Mouse (Mus musculus): Measurements from ENCODE around the gene Rmdn2. TPM values are rescaled to one million over a fixed set of nuclear protein-coding genes. Genes with fewer than 3 reads are reported as not detected.

Gene Rmdn2
- polyA plus RNA-seq, 1 experiment from 2014 or later, result 5.7 TPM

DNA sequence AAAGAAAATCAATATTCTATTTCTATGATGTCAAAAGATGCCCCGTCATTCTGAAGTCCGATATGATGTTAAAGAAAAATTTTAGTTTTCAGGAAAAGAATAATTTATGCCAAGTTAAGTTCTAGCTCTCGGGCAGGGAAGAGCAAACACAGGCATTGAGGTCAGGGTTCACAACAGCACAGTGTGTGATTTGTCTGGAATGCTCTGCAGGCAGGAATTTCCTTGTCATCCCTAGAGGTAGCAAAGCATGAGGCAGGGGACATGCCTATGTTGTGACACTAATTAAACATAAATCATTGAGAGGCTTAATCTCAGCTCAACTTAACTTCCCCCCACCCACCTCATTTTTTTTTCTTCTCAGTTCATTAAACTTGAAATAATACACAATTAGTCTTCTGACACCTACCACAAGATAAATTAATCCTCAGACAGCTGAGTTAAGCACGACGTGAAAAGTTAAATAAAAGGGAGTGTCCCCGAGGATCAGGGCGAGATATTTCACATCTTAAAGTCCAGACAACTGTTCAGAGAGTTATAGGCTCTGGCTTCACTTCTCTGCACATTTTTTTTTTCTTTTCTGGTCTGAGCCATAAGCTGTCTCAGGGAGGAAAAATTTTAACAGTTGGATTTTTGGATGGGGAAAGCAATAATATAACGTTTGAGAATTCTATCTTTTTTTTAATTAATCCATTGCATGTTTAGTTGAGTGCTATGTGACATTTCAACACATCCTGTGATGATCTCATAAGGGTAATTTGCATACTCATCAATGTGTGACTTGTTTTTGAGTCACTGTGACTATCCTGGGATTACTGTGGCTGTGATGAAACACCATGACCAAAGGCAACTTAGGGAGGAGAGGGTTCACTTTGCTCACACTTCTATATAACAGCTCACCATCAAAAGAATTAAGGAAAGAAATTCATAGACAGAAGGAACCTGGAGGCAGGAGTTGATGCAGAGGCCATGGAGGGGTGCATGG lies 12.8 kb upstream of the Rmdn2 start:
- H3K27ac ChIP-seq, result no peak overlapping the region
- peaks cover 22% of the 10 kb centered on the region for H3K4me1 ChIP-seq
- 45% methylated on average over 8 of the region's 8 CpGs for WGBS
- H3K36me3 ChIP-seq (replicated peaks), result no peaks in the 10 kb centered on the region
- no peaks in the 10 kb centered on the region for H3K9me3 ChIP-seq
- no peak overlapping the region for H3K4me3 ChIP-seq
- DNase-seq (ENCODE audit: extremely low spot score, low spot score), result no peak
- H3K27me3 ChIP-seq (ENCODE audit: poor library complexity, severe bottlenecking), result no peaks in the 10 kb centered on the region

DNA sequence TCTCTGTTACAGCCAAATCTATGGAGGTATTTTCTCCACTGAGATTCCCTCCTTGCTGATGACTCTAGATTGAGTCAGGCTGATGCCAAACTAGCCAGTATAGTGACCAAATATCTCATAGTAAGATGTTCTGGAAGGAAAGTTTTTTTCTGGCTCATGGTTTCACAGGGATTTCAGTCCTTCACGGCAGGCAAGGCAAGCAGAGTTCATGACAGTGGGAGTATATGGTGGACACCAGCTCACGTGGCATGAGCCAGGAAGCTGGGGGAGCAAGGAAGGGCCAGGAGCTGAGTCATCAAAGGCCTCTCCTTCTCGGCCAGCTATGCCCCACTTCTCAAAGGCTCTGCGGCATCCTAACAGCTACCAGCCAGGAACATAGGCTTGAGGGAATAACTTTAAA lies 11.6 kb upstream of the Rmdn2 start:
- Histone ChIP-seq H3K9me3 (no peaks in the 10 kb centered on the region), H3K4me3 (no peak overlapping the region), H3K27me3 (ENCODE audit: poor library complexity, severe bottlenecking) (no peaks in the 10 kb centered on the region), H3K36me3 (replicated peaks) (no peaks in the 10 kb centered on the region), H3K4me1 (peaks cover 22% of the 10 kb centered on the region), H3K27ac (no peak overlapping the region)
- DNase-seq (ENCODE audit: extremely low spot score, low spot score), result no peak
- WGBS, result 74% methylated on average over 4 of the region's 4 CpGs

DNA sequence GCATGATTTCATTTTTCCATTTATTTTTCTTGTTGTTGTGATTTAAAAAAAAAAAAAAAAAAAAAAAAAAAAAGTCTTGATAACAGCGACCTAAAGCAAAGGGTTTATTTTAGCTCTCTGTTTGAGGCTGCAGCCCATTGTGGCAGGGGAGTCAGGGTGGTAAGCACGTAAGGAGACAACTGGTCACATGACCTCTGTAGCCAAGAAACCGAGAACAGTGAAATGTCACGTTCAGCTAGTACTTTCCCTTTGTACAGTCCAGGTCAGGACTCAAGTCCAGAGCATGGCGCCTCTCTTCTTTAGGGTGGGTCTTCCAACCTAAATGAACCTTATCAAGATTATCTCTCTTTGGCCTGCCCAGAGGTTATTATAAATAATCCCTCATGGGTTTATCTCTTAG lies 9.3 kb upstream of the Rmdn2 start:
- WGBS, result 61% methylated on average over 5 of the region's 5 CpGs

DNA sequence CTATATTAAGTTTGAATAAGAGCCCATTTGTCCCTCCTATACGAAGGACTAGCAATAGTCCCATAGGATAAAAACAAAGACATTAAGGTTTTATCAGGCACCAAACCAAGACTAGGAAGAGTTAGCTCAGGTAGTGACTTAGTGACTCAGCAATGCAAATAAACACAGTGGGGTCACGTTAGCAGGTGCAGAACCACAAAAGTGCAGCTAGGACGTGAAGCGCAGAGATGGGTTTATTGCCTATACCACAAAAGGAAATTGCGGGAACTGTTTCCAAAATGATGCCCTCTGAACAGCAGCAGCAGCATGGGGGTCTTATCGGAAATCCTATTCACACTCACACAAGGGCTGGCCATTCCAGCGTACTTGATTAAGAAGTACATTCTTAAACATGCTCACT lies 8.2 kb upstream of the Rmdn2 start:
- 81% methylated on average over 7 of the region's 7 CpGs for WGBS
- DNase-seq (ENCODE audit: extremely low spot score, low spot score), result no peak

More for the DNA sequence above, 9.3 kb upstream of the Rmdn2 start:
- H3K9me3 ChIP-seq, result no peaks in the 10 kb centered on the region
- H3K27me3 ChIP-seq (ENCODE audit: poor library complexity, severe bottlenecking), result no peaks in the 10 kb centered on the region
- H3K36me3 ChIP-seq (replicated peaks), result no peaks in the 10 kb centered on the region
- H3K4me3 ChIP-seq, result no peak overlapping the region
- DNase-seq (ENCODE audit: extremely low spot score, low spot score), result no peak
- no peak overlapping the region for H3K27ac ChIP-seq
- peaks cover 22% of the 10 kb centered on the region for H3K4me1 ChIP-seq

DNA sequence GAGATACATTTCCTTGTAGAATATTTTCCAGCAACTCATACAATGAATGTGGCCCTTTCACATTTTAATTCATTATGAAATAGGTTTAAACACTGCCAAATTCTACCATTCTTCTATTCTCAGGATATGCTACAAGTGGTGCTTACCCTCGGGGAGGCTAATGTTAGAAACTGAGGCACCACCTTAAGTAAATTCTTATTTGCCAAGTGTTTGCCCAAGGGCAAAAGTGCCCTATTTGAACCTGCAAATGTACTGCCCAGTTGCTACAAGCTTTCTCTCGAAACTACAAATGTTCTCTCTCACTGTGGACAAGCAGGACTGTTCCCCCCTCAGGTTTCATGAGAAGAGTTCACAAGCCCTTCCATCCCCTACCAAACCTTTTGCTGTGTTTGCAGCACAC lies 5.9 kb upstream of the Rmdn2 start:
- H3K27me3 ChIP-seq (ENCODE audit: poor library complexity, severe bottlenecking), result no peaks in the 10 kb centered on the region
- 0 out of 2 replicates have a peak, but pooled peaks cover 3% of the 10 kb centered on the region for H3K4me1 ChIP-seq
- H3K27ac ChIP-seq, result no peak overlapping the region
- no peak for DNase-seq (ENCODE audit: extremely low spot score, low spot score)
- no peak overlapping the region for H3K4me3 ChIP-seq
- H3K9me3 ChIP-seq, result no peaks in the 10 kb centered on the region
- no peaks in the 10 kb centered on the region for H3K36me3 ChIP-seq (replicated peaks)
- 82% methylated on average over 2 of the region's 2 CpGs for WGBS

More for the DNA sequence above, 8.2 kb upstream of the Rmdn2 start:
- Histone ChIP-seq H3K27me3 (ENCODE audit: poor library complexity, severe bottlenecking) (no peaks in the 10 kb centered on the region), H3K36me3 (replicated peaks) (no peaks in the 10 kb centered on the region), H3K4me1 (peaks cover 17% of the 10 kb centered on the region), H3K9me3 (no peaks in the 10 kb centered on the region), H3K4me3 (no peak overlapping the region), H3K27ac (no peak overlapping the region)

DNA sequence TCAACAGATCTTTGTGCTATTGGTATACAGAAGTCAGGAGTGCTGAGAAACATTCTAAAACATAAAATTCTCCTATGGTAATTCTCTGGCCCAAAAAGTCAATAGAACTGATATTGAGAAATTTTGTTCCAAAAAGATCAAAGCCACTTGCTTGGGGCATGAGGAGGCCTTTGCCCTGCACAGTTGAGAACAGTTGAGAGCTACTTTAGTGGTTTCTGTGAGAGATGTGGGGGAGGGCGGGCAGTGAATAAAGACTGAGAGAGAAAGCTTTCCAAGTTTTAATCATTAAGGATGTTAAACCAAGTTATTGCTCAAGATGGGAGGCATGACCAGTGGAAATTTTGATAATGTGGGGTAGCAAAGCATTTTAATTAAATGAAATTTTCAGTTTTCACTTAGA lies 2.0 kb upstream of the Rmdn2 start:
- Histone ChIP-seq H3K9me3 (no peaks in the 10 kb centered on the region), H3K36me3 (replicated peaks) (no peaks in the 10 kb centered on the region), H3K27ac (no peak overlapping the region), H3K4me1 (peaks cover 4% of the 10 kb centered on the region), H3K27me3 (ENCODE audit: poor library complexity, severe bottlenecking) (no peaks in the 10 kb centered on the region), H3K4me3 (no peak overlapping the region)
- 94% methylated on average over 1 of the region's 1 CpGs for WGBS
- no peak for DNase-seq (ENCODE audit: extremely low spot score, low spot score)

DNA sequence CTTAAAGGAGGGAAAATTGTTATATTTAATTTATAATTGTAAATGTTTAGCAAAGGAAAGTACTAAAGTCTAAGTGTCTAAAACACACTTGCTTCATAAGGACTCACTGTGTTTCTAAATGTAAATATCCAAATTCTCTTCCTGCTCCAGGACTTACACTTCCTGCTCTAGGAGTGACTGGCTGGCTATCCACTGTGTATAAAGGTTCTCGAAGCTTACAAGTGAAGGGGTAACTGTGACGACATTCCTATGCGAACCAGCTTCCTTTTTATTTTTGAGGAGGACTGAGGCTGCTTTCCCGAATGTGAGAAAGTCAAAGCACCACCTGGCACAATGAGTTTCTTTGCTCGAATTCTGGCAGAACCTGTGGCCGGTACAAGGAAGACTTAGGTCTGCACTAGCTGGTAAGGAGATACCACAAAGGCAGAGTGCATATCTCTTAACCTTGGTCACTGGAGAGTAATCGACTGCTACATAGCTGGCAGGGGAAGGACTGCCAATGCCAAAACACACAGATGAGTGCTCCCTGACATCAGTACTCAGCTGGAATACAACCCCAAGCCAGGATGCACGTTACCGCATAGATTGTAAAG lies 1.4 kb upstream of the Rmdn2 start:
- DNase-seq (ENCODE audit: extremely low spot score, low spot score), result no peak
- Histone ChIP-seq H3K4me1 (peaks cover 9% of the 10 kb centered on the region), H3K36me3 (replicated peaks) (no peaks in the 10 kb centered on the region), H3K27ac (no peak overlapping the region), H3K27me3 (ENCODE audit: poor library complexity, severe bottlenecking) (no peaks in the 10 kb centered on the region), H3K4me3 (no peak overlapping the region), H3K9me3 (no peaks in the 10 kb centered on the region)
- 87% methylated on average over 9 of the region's 9 CpGs for WGBS

DNA sequence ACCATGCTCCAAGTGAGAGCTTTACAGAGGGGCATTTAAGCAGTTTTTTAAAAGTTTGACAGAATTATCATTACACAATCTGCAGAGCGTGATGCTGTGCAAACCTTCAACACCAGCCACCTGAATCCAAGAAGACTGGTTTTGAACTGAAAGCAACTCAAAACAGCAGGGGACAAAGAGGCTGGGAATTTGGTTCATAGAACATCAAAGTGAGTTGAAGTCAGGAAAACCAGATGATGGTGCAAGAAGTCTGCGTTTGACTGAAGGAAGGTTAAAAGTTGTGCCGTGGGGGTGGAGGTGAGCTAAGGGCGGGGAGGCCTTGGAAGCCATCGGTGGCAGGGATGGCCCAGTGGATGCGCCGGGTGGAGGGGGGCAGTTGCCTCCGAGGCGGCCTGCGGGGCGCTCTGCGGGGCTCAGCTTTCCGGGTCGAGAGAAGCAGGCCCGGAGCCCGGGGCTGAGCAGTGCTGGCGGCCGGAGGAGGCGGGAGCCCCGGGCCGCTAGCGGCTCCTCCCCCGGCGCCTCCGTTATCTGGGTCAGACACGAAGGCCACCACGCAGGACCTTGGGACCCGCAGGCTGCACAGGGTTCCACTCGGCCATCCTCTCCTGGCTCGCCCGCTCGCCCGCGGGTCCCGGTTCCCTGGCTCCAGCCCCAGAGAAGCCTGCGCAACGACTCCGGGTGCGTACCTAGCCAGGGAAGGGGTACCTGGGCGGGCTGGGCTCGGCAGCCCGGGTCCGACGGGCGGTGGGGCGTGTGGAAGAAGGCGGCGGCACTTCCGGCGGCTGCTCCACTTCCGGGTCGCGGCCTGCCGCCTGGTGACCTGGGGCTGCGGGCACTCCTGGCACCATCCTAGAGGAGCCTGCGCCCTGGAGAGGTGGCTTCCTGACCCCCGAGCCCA lies 3.3 kb downstream of the Rmdn2 start:
- Histone ChIP-seq H3K4me1 (peaks cover 16% of the 10 kb centered on the region), H3K9me3 (no peaks in the 10 kb centered on the region), H3K27me3 (ENCODE audit: poor library complexity, severe bottlenecking) (no peaks in the 10 kb centered on the region), H3K27ac (peak overlapping the region; percentile 96), H3K36me3 (replicated peaks) (no peaks in the 10 kb centered on the region), H3K4me3 (peak overlapping the region; percentile 84)
- 3% methylated on average over 54 of the region's 57 CpGs for WGBS
- DNase-seq (ENCODE audit: extremely low spot score, low spot score), result peak; percentile 77

DNA sequence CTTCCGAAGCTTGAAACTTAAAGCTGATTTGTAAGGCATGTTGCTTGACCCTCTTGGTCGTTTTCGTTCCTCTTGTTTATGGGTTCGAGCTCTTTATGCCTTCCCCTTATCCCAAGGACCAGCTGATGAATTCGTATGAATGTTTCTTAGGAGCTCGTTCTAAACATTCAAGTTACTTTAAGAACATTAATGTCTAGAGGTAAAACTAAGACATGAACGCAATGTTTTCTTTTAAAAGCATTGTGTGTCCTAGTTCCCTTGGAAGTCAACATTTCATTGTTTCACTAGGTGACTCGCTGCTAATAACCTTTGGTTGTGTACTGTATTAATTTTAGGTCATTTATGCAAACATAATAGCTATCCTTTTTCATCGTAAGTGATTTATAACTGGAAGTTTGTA lies 4.2 kb downstream of the Rmdn2 start:
- Histone ChIP-seq H3K36me3 (replicated peaks) (no peaks in the 10 kb centered on the region), H3K27me3 (ENCODE audit: poor library complexity, severe bottlenecking) (no peaks in the 10 kb centered on the region), H3K9me3 (no peaks in the 10 kb centered on the region), H3K4me3 (peak overlapping the region; percentile 84), H3K4me1 (peaks cover 16% of the 10 kb centered on the region), H3K27ac (peak overlapping the region; percentile 96; the same call in 1 of the 2 replicates)
- no peak for DNase-seq (ENCODE audit: extremely low spot score, low spot score)
- WGBS, result 90% methylated on average over 9 of the region's 9 CpGs

DNA sequence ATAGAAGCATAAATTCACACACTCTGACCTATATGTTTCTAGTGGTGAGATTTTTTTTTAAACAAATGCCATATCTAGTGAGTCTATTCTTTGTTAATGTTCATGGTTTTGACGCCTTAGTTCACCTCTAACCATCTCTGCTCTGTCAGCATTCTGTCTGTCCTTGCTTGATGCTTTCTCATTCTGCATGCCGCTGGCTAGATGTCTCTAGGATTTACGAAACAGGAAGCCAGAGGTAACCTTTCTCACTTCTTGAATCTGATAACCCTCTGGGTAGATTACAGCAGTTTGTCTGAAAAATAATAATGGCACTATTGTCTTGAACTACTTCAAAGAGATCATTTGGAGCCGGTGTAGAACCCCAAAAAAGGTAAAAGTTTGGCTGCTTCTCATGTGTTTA lies 5.0 kb downstream of the Rmdn2 start:
- no peaks in the 10 kb centered on the region for H3K27me3 ChIP-seq (ENCODE audit: poor library complexity, severe bottlenecking)
- no peaks in the 10 kb centered on the region for H3K9me3 ChIP-seq
- no peak overlapping the region for H3K27ac ChIP-seq
- H3K4me1 ChIP-seq, result peaks cover 16% of the 10 kb centered on the region
- 90% methylated on average over 4 of the region's 4 CpGs for WGBS
- no peak for DNase-seq (ENCODE audit: extremely low spot score, low spot score)
- no peak overlapping the region for H3K4me3 ChIP-seq
- no peaks in the 10 kb centered on the region for H3K36me3 ChIP-seq (replicated peaks)

DNA sequence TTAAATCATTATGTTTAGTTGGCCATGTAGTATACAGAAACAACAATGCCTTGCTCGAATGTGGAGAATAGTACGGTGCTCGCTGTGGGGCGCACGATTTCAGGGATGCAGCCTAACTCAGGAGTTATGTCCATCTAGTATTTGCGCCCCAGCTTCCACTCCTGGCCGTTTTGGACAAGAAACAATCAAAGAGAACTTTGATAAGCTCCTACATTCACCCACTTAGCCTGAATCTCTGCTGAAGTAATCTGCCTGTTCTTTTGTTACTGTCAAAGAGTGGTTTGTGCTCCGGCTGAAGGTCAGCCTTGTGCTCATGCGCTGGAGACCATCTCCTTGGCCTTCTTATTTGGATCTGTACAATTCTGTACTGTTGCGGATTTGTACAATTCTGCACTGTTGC lies 6.8 kb downstream of the Rmdn2 start:
- peaks cover 16% of the 10 kb centered on the region for H3K4me1 ChIP-seq
- no peaks in the 10 kb centered on the region for H3K9me3 ChIP-seq
- no peaks in the 10 kb centered on the region for H3K36me3 ChIP-seq (replicated peaks)
- no peak for DNase-seq (ENCODE audit: extremely low spot score, low spot score)
- H3K27ac ChIP-seq, result no peak overlapping the region
- H3K27me3 ChIP-seq (ENCODE audit: poor library complexity, severe bottlenecking), result no peaks in the 10 kb centered on the region
- 91% methylated on average over 10 of the region's 10 CpGs for WGBS
- H3K4me3 ChIP-seq, result no peak overlapping the region

DNA sequence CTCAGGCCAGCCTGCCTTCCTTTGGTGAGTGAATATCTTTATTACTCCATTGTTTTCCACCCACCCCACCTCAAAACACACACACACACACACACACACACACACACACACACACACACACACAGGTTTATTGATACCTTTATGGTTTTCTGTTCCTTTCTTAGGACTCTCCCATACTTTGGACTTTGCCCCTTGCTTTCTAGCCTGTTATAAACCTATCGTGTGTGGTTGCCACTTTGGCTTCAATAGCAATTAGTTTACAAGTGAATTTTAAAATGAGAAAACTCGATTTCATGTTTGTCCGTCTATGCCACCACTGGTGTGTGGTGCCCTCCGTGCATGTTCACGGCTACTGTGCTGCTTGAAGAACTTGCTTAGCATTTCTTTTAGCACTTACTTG lies 7.3 kb downstream of the Rmdn2 start:
- Histone ChIP-seq H3K9me3 (no peaks in the 10 kb centered on the region), H3K4me1 (peaks cover 16% of the 10 kb centered on the region), H3K27me3 (ENCODE audit: poor library complexity, severe bottlenecking) (no peaks in the 10 kb centered on the region), H3K36me3 (replicated peaks) (no peaks in the 10 kb centered on the region), H3K4me3 (no peak overlapping the region), H3K27ac (no peak overlapping the region)
- DNase-seq (ENCODE audit: extremely low spot score, low spot score), result no peak
- 93% methylated on average over 5 of the region's 5 CpGs for WGBS
